Mouse (Mus musculus) embryonic fibroblast, embryonic 13.5 days (primary cell): ENCODE measurements around the gene Gm20388. TPM values are rescaled to one million over a fixed set of nuclear protein-coding genes. Genes with fewer than 3 reads are reported as not detected.
A peak's percentile ranks its signal among the peaks of the same experiment; 100 is the strongest.
"Not testable (repeated sequence)": the region's sequence is repeated elsewhere in the genome, so short reads cannot be mapped to it uniquely, and the experiment has no call there.

ENCODE experiments used
- H3K27ac ChIP-seq: 2 replicates; pipeline ENCODE4 v1.5.1; 2012; ENCODE audit warnings: low read length, control low read depth, inconsistent platforms; ENCODE audit not compliant: insufficient read depth
- H3K4me1 ChIP-seq: 2 replicates; pipeline ENCODE4 v1.6.1; 2011; ENCODE audit warnings: low read length; ENCODE audit not compliant: control insufficient read depth, insufficient read depth
- H3K4me3 ChIP-seq: 2 replicates; pipeline ENCODE4 v1.5.1; 2011; ENCODE audit warnings: mild to moderate bottlenecking, control low read depth, low read length; ENCODE audit not compliant: insufficient read depth
- CTCF ChIP-seq: IDR thresholded peaks from 2 replicates; pipeline ENCODE4 v1.5.1; 2011; ENCODE audit warnings: mild to moderate bottlenecking, control low read depth, low read length, moderate library complexity, borderline replicate concordance; ENCODE audit not compliant: insufficient read depth
- POLR2A ChIP-seq: IDR thresholded peaks from 2 replicates; pipeline ENCODE4 v1.6.1; 2011; ENCODE audit warnings: low read depth, mild to moderate bottlenecking, control low read depth, low read length, moderate library complexity
- polyA plus RNA-seq: library from polyadenylated mRNA; stranded (reverse); fragments of >200 nt; gene quantifications from 2 replicates; pipeline ENCODE4 v1.2.4, GENCODE M21; 2011; ENCODE audit warnings: low read depth; ENCODE audit not compliant: missing spikeins, insufficient read length

Gene Gm20388
- polyA plus RNA-seq, 1 experiment = 82.8 TPM

DNA sequence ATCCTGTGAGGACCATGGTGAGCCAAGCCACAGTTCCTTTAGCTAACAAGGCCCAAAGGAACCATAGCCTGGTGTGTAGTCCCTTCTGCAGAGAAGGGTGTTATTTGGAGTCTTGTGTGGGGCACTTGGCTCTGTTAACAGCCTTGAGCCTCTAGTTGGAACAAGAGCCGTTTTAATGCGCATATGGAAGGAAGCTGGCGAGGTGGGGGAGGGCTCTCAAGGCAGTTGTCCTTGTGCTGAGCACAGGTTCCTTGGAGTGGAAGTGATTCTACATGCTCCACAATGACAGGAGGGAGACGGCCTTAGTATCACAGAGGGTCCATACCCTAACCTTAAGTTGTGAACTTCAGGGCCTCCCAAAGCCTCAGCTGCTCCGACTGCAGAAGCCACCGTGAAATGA, 446.9 kb downstream of the Gm20388 start:
- TF ChIP-seq POLR2A (no peak), CTCF (no peak)
- H3K4me1 ChIP-seq = no peaks in the 10 kb centered on the region
- no peak overlapping the region for H3K27ac ChIP-seq
- no peak overlapping the region for H3K4me3 ChIP-seq

GRCm38 (mm10) chr8:120361301-120361700, 450.7 kb downstream of the Gm20388 start:
- H3K4me3 ChIP-seq = no peak overlapping the region
- H3K27ac ChIP-seq = no peak overlapping the region
- no peak for TF ChIP-seq POLR2A
- TF ChIP-seq CTCF = no peak
- H3K4me1 ChIP-seq = no peaks in the 10 kb centered on the region

GRCm38 (mm10) chr8:120363552-120364071, 453.0 kb downstream of the Gm20388 start:
- Histone ChIP-seq H3K4me3 (no peak overlapping the region), H3K27ac (no peak overlapping the region), H3K4me1 (no peaks in the 10 kb centered on the region)
- TF ChIP-seq CTCF (peak; percentile 55), POLR2A (no peak)

- Histone ChIP-seq H3K27ac (no peak overlapping the region), H3K4me1 (0 out of 2 replicates have a peak, but pooled peaks cover under 1% of the 10 kb centered on the region), H3K4me3 (no peak overlapping the region)
- 0 out of 2 replicates have a peak, but pooled peaks have one; percentile 19 for TF ChIP-seq CTCF
- no peak for TF ChIP-seq POLR2A
Measured at GRCm38 (mm10) chr8:120364093-120364725, 453.6 kb downstream of the Gm20388 start.

GRCm38 (mm10) chr8:120366840-120367239, 456.2 kb downstream of the Gm20388 start:
- TF ChIP-seq POLR2A = no peak
- TF ChIP-seq CTCF = no peak
- Histone ChIP-seq H3K27ac (no peak overlapping the region), H3K4me1 (0 out of 2 replicates have a peak, but pooled peaks cover 3% of the 10 kb centered on the region), H3K4me3 (no peak overlapping the region)

GRCm38 (mm10) chr8:120368191-120368590, 457.6 kb downstream of the Gm20388 start:
- H3K27ac ChIP-seq = peak overlapping the region; percentile 35; the same call in 1 of the 2 replicates
- not testable (repeated sequence) for H3K4me3 ChIP-seq

GRCm38 (mm10) chr8:120368814-120369649, 458.4 kb downstream of the Gm20388 start:
- TF ChIP-seq POLR2A (0 out of 2 replicates have a peak, but pooled peaks have one; percentile 16), CTCF (0 out of 2 replicates have a peak, but pooled peaks have one; percentile 4)
- Histone ChIP-seq H3K27ac (peak overlapping the region; percentile 35; the same call in 1 of the 2 replicates), H3K4me1 (0 out of 2 replicates have a peak, but pooled peaks cover 3% of the 10 kb centered on the region), H3K4me3 (no peak overlapping the region)

More at GRCm38 (mm10) chr8:120368191-120368590, 457.6 kb downstream of the Gm20388 start:
- not testable (repeated sequence) for H3K4me1 ChIP-seq

DNA sequence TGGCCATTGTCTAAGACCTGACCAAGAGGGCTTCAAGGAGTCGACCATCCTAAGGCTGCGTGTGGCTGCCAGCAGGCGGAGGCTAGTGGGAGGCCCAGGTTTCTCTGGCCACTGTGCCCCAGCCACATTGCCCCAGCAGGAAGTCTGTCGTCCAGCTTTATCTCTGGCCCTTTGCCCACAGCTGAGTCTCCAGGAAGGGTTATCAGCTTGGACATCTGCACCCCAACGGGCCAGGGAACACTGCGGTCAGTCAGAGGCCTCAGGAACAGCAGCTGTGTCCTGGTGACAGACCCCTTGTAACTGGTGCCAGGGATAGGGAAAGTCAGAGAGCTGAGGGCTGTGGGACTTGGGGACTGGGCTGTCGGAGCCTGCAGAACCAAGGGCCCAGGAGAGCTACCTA, 459.3 kb downstream of the Gm20388 start:
- TF ChIP-seq CTCF (no peak), POLR2A (no peak)
- Histone ChIP-seq H3K4me1 (0 out of 2 replicates have a peak, but pooled peaks cover 3% of the 10 kb centered on the region), H3K27ac (no peak overlapping the region), H3K4me3 (no peak overlapping the region)

GRCm38 (mm10) chr8:120370461-120370860, 459.8 kb downstream of the Gm20388 start:
- Histone ChIP-seq H3K4me3 (no peak overlapping the region), H3K4me1 (0 out of 2 replicates have a peak, but pooled peaks cover 3% of the 10 kb centered on the region), H3K27ac (no peak overlapping the region)
- TF ChIP-seq POLR2A = no peak
- no peak for TF ChIP-seq CTCF

GRCm38 (mm10) chr8:120371146-120371545, 460.5 kb downstream of the Gm20388 start:
- Histone ChIP-seq H3K4me3 (no peak overlapping the region), H3K4me1 (0 out of 2 replicates have a peak, but pooled peaks cover 3% of the 10 kb centered on the region), H3K27ac (no peak overlapping the region)
- no peak for TF ChIP-seq CTCF
- TF ChIP-seq POLR2A = no peak
